Mouse (Mus musculus) ovary, adult 18-20 months (tissue): Measurements from ENCODE around the gene AI597479.

ENCODE experiments used
- DNase-seq: peaks from one replicate; pipeline ENCODE4 v3.0.0; 2022; ENCODE audit warnings: low spot score, mixed read lengths

AI597479 gene

DNA sequence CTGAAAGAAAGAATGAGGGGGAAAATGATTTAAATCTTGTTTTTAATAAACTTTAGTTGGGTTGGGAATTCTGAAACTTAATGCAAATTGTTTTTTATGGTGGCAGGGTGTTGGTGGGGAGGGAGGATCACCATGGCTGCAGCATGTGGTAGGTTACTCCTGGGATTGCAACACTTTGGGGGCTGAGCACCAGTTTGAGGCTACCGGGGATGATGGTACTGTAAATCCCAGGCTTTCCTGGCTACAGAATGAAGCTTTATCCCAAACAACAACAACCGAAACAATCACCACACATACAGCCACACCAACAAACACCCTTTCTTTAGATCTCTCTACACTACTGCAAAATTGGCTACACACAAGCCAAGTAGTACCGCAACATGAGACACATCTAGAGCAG is 63.9 kb downstream of the AI597479 start:
- no peak for DNase-seq

GRCm38 (mm10) chr1:43163084-43163466 is 64.6 kb downstream of the AI597479 start:
- DNase-seq = no peak

DNA sequence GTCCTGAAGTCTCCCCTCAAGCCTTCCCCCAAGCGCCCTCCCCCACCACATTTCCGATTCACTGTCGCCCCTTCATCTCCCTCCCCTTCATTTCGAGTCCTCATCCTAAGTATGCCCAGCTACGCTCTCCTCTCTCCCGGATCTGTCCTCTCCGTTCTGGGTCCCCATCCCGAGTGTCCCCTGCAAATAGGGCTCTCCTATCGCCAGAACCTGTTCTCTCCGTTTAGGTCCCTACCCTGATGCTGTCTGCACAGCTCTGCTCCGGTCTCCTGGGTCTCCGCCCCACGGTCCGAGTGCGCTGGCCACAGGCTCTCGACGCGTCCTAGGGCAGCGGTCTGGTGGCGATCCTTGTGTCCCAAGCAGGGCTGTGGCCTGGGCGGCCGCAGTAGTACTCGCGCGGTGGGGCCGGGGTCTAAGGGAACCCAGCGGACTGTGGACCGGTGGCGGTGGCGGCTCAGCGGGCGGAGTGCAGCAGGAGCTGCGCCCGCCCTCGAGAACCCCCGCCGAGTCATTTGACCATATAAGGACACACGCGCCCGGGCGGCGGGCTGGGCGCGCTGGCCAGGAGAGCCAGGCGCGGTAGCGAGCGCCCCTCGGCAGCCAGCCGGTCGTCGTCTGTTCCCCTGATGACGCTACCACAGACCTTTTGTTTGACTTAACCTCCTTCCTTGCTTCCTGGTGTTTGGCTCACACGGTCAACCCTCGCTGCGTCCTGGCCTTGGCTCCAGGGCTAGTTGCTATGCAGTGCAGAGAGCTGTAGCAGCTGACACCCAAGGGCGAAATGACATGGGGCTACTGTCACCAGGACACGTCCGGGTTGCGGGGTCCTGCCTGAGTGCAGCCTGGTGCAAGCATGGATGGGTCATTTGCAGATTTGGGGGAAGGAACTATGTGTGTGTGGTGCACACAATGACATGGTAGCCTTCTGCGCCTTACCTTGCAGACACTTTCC is 65.2 kb downstream of the AI597479 start:
- peak; percentile 68 for DNase-seq

DNA sequence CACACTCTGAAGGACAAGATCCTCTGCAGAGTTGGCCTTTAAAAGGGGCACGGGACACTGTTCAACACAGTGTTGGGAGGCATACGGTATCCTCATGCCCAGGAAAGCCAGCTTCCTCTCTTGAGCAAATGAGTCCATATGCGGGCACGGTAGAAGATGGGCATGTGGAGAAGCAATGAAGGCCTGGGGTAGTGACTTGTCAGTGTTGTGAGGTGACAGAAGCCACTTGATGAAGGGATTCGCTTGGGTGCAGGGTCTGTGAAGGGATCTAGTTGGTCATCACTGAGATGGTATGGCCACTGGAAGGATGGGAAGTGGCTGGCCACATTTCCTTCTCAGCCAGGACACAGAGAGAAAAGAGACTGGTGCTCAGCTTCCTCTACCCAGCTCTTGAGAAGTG is 66.1 kb downstream of the AI597479 start:
- DNase-seq = no peak
